Mouse (Mus musculus): ENCODE data around the gene Rara. TPM values are rescaled to one million over a fixed set of nuclear protein-coding genes. Genes with fewer than 3 reads are reported as not detected.

Gene Rara
- polyA plus RNA-seq, 1 experiment, result 31.9 TPM

DNA sequence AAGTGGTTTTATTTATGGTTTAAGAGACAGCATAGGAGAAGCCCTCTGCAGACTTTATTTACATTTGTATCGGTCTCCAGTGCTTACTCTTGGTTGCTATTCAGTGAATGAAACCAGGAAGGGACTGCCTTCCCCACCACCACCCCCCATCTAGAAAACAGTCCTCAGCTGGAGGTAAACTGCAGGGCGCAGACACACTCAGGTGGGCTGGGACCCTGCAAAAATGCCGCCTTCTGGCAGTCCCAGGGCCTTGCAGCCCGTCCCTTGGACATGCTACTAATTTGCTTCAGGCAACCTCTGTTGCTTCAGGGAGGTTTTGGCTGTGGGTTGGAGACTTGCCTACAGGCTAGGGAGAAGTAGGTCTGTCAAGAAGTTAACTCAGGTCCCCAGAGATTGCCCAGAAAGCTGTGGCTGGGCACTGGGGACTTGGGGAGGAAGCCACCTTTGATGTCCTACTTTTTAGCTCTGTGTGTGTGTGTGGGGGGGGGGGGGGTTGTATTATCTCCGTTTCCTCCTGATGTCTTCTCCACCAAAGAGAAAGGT lies 2.9 kb upstream of the Rara start:
- no peak overlapping the region for H3ac ChIP-seq (ENCODE audit: control insufficient read depth, insufficient read length, low read depth)
- no peaks in the 10 kb centered on the region for H3K27me3 ChIP-seq (ENCODE audit: control insufficient read depth, insufficient read depth, insufficient read length)
- TF ChIP-seq MYOG (IDR thresholded peaks at IDR 0.05; ENCODE audit: control insufficient read depth, extremely low read depth, insufficient read length), result no peak
- TF ChIP-seq USF1 (IDR thresholded peaks at IDR 0.05; ENCODE audit: low read depth), result no peak
- TF ChIP-seq MYOD1 (IDR thresholded peaks at IDR 0.05; ENCODE audit: control insufficient read depth, insufficient read length, low read depth), result no peak
- no peak for TF ChIP-seq CTCF (IDR thresholded peaks at IDR 0.05; ENCODE audit: control insufficient read depth, insufficient read depth, insufficient read length)
- TF ChIP-seq MAX (IDR thresholded peaks at IDR 0.05), result no peak
- TF ChIP-seq FOSL1 (IDR thresholded peaks at IDR 0.05; ENCODE audit: insufficient read depth, low read length, poor library complexity, severe bottlenecking), result no peak
- no peak for TF ChIP-seq CEBPB (IDR thresholded peaks at IDR 0.05; ENCODE audit: low read depth)
- H3K79me3 ChIP-seq (ENCODE audit: low read depth), result no peaks in the 10 kb centered on the region
- peaks cover 43% of the 10 kb centered on the region for H3K36me3 ChIP-seq (ENCODE audit: control insufficient read depth, insufficient read depth)
- H3K4me3 ChIP-seq (ENCODE audit: insufficient read depth, poor library complexity, severe bottlenecking), result no peak overlapping the region
- no peaks in the 10 kb centered on the region for H3K79me2 ChIP-seq (ENCODE audit: control insufficient read depth, insufficient read depth)

DNA sequence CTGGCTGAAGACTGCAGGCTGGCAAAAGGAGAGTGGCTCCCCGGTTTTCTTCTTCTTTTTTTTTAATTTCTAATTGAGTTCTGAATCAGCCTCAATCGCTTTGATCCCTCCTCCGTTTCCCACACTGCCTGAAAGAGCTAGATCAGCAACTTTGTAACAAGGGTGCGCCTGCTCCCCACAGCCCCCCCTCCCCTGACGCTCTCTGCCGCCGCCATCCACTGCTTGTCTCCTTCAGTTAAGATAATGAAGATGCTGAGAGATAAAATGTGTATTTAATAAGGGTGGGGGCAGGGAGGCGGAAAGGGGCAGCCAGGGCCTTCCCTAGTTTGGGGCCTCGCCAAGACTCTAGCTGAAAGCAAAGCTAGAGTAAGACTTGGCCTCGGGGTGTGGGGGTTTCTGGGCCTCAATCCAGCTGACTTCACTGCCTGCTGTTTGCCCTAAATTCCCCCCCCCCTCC lies 2.3 kb upstream of the Rara start:
- Histone ChIP-seq H3K79me3 (ENCODE audit: low read depth) (no peaks in the 10 kb centered on the region), H3K36me3 (ENCODE audit: control insufficient read depth, insufficient read depth) (peaks cover 37% of the 10 kb centered on the region), H3ac (ENCODE audit: control insufficient read depth, insufficient read length, low read depth) (no peak overlapping the region), H3K27me3 (ENCODE audit: control insufficient read depth, insufficient read depth, insufficient read length) (no peaks in the 10 kb centered on the region), H3K4me3 (ENCODE audit: insufficient read depth, poor library complexity, severe bottlenecking) (no peak overlapping the region), H3K79me2 (ENCODE audit: control insufficient read depth, insufficient read depth) (no peaks in the 10 kb centered on the region)
- TF ChIP-seq MYOG (IDR thresholded peaks at IDR 0.05; ENCODE audit: control insufficient read depth, extremely low read depth, insufficient read length) (no peak), CTCF (IDR thresholded peaks at IDR 0.05; ENCODE audit: control insufficient read depth, insufficient read depth, insufficient read length) (no peak), USF1 (IDR thresholded peaks at IDR 0.05; ENCODE audit: low read depth) (no peak), CEBPB (IDR thresholded peaks at IDR 0.05; ENCODE audit: low read depth) (no peak), FOSL1 (IDR thresholded peaks at IDR 0.05; ENCODE audit: insufficient read depth, low read length, poor library complexity, severe bottlenecking) (no peak), MYOD1 (IDR thresholded peaks at IDR 0.05; ENCODE audit: control insufficient read depth, insufficient read length, low read depth) (no peak), MAX (IDR thresholded peaks at IDR 0.05) (no peak)

DNA sequence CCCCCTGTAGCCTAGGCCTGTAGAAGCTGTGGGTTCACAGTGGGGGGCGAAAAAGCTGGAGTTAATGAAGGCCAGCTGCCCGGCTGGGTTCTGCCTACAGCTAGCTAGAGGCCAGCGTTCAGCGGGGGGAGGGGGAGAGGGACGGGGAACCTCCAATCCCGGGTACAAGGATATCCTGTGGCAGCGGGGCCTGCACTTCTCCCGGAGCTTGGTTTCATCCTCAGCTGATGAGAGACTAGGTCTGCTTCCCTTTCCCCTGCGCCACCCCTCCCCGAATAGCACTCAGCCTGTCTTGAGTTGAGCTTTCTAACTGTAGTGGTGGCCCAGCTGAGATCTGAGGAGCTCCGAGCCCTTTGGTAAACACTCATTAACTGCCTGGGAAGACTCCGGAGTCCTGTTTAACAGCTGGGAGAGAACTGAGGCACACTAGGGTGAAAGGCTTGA lies 1.7 kb upstream of the Rara start:
- TF ChIP-seq CEBPB (IDR thresholded peaks at IDR 0.05; ENCODE audit: low read depth), result no peak
- no peak for TF ChIP-seq CTCF (IDR thresholded peaks at IDR 0.05; ENCODE audit: control insufficient read depth, insufficient read depth, insufficient read length)
- TF ChIP-seq MYOD1 (IDR thresholded peaks at IDR 0.05; ENCODE audit: control insufficient read depth, insufficient read length, low read depth), result no peak
- no peak for TF ChIP-seq MYOG (IDR thresholded peaks at IDR 0.05; ENCODE audit: control insufficient read depth, extremely low read depth, insufficient read length)
- TF ChIP-seq FOSL1 (IDR thresholded peaks at IDR 0.05; ENCODE audit: insufficient read depth, low read length, poor library complexity, severe bottlenecking), result no peak
- no peak for TF ChIP-seq MAX (IDR thresholded peaks at IDR 0.05)
- no peak for TF ChIP-seq USF1 (IDR thresholded peaks at IDR 0.05; ENCODE audit: low read depth)
- Histone ChIP-seq H3K4me3 (ENCODE audit: insufficient read depth, poor library complexity, severe bottlenecking) (no peak overlapping the region), H3ac (ENCODE audit: control insufficient read depth, insufficient read length, low read depth) (no peak overlapping the region), H3K79me3 (ENCODE audit: low read depth) (no peaks in the 10 kb centered on the region), H3K27me3 (ENCODE audit: control insufficient read depth, insufficient read depth, insufficient read length) (no peaks in the 10 kb centered on the region), H3K36me3 (ENCODE audit: control insufficient read depth, insufficient read depth) (peaks cover 31% of the 10 kb centered on the region), H3K79me2 (ENCODE audit: control insufficient read depth, insufficient read depth) (no peaks in the 10 kb centered on the region)

DNA sequence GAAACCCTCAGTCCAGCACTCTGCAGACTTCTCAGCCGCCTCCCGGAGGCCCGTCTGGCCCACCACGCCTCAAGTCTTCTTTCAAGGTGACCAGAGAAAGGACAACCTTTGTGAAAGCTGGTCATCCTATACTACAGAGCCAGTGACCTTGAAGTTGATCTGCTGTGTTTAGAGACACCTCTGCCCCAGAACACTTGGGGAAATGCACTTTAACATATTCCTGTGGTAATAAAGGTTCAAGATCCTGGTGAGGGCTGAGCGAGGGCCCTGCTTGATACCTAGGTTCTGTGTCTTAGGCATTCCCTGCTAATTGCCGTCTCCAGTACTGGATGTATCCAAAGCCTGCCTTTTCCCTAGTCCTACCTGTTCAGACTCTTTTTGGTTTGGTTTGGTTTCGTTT lies 1.1 kb upstream of the Rara start:
- Histone ChIP-seq H3K79me3 (ENCODE audit: low read depth) (no peaks in the 10 kb centered on the region), H3K36me3 (ENCODE audit: control insufficient read depth, insufficient read depth) (peaks cover 24% of the 10 kb centered on the region), H3ac (ENCODE audit: control insufficient read depth, insufficient read length, low read depth) (no peak overlapping the region), H3K79me2 (ENCODE audit: control insufficient read depth, insufficient read depth) (no peaks in the 10 kb centered on the region), H3K4me3 (ENCODE audit: insufficient read depth, poor library complexity, severe bottlenecking) (no peak overlapping the region), H3K27me3 (ENCODE audit: control insufficient read depth, insufficient read depth, insufficient read length) (no peaks in the 10 kb centered on the region)
- TF ChIP-seq MAX (IDR thresholded peaks at IDR 0.05), result no peak
- no peak for TF ChIP-seq CEBPB (IDR thresholded peaks at IDR 0.05; ENCODE audit: low read depth)
- no peak for TF ChIP-seq CTCF (IDR thresholded peaks at IDR 0.05; ENCODE audit: control insufficient read depth, insufficient read depth, insufficient read length)
- no peak for TF ChIP-seq MYOD1 (IDR thresholded peaks at IDR 0.05; ENCODE audit: control insufficient read depth, insufficient read length, low read depth)
- no peak for TF ChIP-seq USF1 (IDR thresholded peaks at IDR 0.05; ENCODE audit: low read depth)
- no peak for TF ChIP-seq MYOG (IDR thresholded peaks at IDR 0.05; ENCODE audit: control insufficient read depth, extremely low read depth, insufficient read length)
- TF ChIP-seq FOSL1 (IDR thresholded peaks at IDR 0.05; ENCODE audit: insufficient read depth, low read length, poor library complexity, severe bottlenecking), result no peak

DNA sequence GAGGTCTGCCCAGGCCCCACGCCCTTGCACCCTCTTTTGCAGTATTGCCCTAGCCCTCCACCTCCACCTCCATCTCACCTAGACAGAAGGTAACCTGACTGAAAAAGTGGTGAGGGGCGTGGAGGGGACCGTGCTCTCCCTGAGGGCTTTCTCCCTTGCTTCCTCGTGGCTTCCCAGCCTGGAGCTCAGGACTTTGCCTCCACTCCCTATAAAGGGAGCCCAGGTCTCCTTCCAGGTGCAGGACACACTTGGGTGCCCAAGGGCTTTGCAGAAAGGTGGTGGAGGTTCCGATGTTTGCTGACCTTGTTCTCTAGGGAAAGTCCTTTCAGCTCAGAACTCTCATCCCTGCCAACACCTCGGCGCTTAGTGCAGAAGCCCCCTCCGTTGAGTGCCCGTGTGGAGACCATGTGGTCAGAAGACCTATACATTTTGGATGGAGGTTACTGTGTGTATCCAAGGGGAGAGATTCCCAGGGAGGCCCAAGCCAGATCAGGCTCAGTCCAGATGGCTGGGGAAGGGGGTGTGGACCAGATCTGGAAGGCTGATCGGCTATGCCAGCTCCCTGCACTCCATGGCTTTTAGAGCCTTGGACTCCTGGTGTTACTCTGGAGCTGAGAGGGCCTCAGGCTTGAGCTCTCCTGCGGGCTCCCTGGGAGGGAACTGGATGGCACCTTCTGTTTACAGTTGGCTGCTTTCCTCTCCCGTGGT lies 722 bp downstream of the Rara start:
- Histone ChIP-seq H3K36me3 (ENCODE audit: control insufficient read depth, insufficient read depth) (peaks cover 10% of the 10 kb centered on the region), H3ac (ENCODE audit: control insufficient read depth, insufficient read length, low read depth) (no peak overlapping the region), H3K4me3 (ENCODE audit: insufficient read depth, poor library complexity, severe bottlenecking) (no peak overlapping the region), H3K79me3 (ENCODE audit: low read depth) (no peaks in the 10 kb centered on the region), H3K27me3 (ENCODE audit: control insufficient read depth, insufficient read depth, insufficient read length) (no peaks in the 10 kb centered on the region), H3K79me2 (ENCODE audit: control insufficient read depth, insufficient read depth) (no peaks in the 10 kb centered on the region)
- TF ChIP-seq MYOD1 (IDR thresholded peaks at IDR 0.05; ENCODE audit: control insufficient read depth, insufficient read length, low read depth), result no peak
- TF ChIP-seq USF1 (IDR thresholded peaks at IDR 0.05; ENCODE audit: low read depth), result no peak
- no peak for TF ChIP-seq CTCF (IDR thresholded peaks at IDR 0.05; ENCODE audit: control insufficient read depth, insufficient read depth, insufficient read length)
- no peak for TF ChIP-seq CEBPB (IDR thresholded peaks at IDR 0.05; ENCODE audit: low read depth)
- no peak for TF ChIP-seq FOSL1 (IDR thresholded peaks at IDR 0.05; ENCODE audit: insufficient read depth, low read length, poor library complexity, severe bottlenecking)
- TF ChIP-seq MYOG (IDR thresholded peaks at IDR 0.05; ENCODE audit: control insufficient read depth, extremely low read depth, insufficient read length), result no peak
- no peak for TF ChIP-seq MAX (IDR thresholded peaks at IDR 0.05)

All from C2C12 (cell line).